Mouse (Mus musculus) embryonic fibroblast, embryonic 13.5 days (primary cell): ENCODE measurements at regions not wholly inside any gene's neighbourhood (a gene's known extent, or its start where the extent isn't known, plus 50 kb on each side); places are given as distances from the start of the nearest gene placed in this dataset.

Source experiments
- CTCF ChIP-seq: IDR thresholded peaks from 2 replicates; pipeline ENCODE4 v1.5.1; 2011; ENCODE audit warnings: mild to moderate bottlenecking, control low read depth, low read length, moderate library complexity, borderline replicate concordance; ENCODE audit not compliant: insufficient read depth
- POLR2A ChIP-seq: IDR thresholded peaks from 2 replicates; pipeline ENCODE4 v1.6.1; 2011; ENCODE audit warnings: low read depth, mild to moderate bottlenecking, control low read depth, low read length, moderate library complexity

DNA sequence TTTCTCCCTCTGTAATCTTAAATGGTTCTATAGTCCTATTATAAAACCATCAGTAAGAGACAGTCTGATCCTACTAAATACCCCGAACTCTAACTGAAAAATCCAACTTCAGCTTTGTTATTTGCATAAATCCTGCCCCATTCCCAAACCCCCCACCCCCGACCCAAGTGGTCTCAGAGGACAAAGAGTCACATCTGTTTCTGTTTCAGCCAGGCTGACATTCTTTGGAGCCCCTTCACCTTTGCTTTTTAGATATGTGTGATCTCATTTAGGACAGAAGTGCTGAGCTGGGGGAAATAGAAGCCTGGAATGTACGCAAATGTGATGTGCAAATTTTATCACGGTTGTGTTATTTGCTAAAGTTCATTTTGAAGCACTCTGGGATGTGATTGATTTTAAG is 98.3 kb upstream of the Wdfy3 start:
- no peak for TF ChIP-seq CTCF
- TF ChIP-seq POLR2A = no peak
